Mouse (Mus musculus): Measurements from ENCODE around the gene Cbs.

GRCm38 (mm10) chr17:31639651-31640050, 2.6 kb upstream of the Cbs start:
- TF ChIP-seq POLR2A (IDR thresholded peaks at IDR 0.05; ENCODE audit: extremely low read depth, insufficient read depth, low read length): no peak
- TF ChIP-seq CTCF (IDR thresholded peaks at IDR 0.05; ENCODE audit: extremely low read depth, insufficient read depth, low read length): no peak
